Mouse (Mus musculus): Measurements from ENCODE around the gene Pde4a.

DNA sequence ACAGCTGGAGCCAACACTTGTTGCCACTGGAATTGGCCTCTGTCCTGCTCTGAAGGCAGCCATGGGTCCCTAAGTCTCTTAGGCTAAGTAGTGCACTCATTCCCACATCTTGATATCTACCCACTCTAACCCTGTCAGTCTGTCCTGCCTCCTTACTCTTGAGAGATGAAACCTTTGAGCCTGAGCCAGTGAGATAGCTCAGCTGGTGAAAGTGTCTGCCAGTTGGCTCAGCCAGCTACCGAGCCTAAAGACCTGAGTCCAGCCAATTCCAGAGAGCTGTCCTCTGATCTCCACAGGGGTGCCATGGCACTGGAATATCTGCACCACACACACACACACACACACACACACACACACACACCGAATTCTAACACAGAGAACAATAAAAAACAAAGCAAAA is 85.0 kb downstream of the Pde4a start:
- TF ChIP-seq POLR2A (IDR thresholded peaks at IDR 0.05; ENCODE audit: borderline replicate concordance, extremely low read depth, insufficient read depth, insufficient read length, poor library complexity, severe bottlenecking) (no peak), CTCF (IDR thresholded peaks at IDR 0.05; ENCODE audit: borderline replicate concordance, extremely low read depth, insufficient read depth, insufficient read length) (no peak)

Measured in brain, embryonic 14.5 days (tissue).